Mouse (Mus musculus): ENCODE data around the gene Lrrc1. TPM values are rescaled to one million over a fixed set of nuclear protein-coding genes. Genes with fewer than 3 reads are reported as not detected.

Lrrc1 gene
- total and polyA plus RNA-seq, 2 experiments from 2014 or later: 4.6 to 38.6 TPM

- DNase-seq (ENCODE audit: low spot score): no peak
- H3K4me3 ChIP-seq (ENCODE audit: low read depth, low read length): no peak overlapping the region
- H3K36me3 ChIP-seq (ENCODE audit: insufficient read depth, low read length): no peaks in the 10 kb centered on the region
- ATAC-seq (ENCODE audit: low FRiP score): no peak
- H3K27ac ChIP-seq (ENCODE audit: low read depth, low read length): no peak overlapping the region
- no peak overlapping the region for H3K9ac ChIP-seq (replicated peaks; ENCODE audit: low read length, poor library complexity, severe bottlenecking)
- WGBS: 38% methylated on average over 14 of the region's 14 CpGs
- no peaks in the 10 kb centered on the region for H3K27me3 ChIP-seq (ENCODE audit: insufficient read depth, low read length)
- H3K9me3 ChIP-seq (ENCODE audit: low read length): no peaks in the 10 kb centered on the region
- H3K4me2 ChIP-seq (ENCODE audit: low read depth, low read length, poor library complexity, severe bottlenecking): no peak overlapping the region
- H3K4me1 ChIP-seq (ENCODE audit: insufficient read depth, low read length): peaks cover 5% of the 10 kb centered on the region; the same call in 1 of the 2 replicates
- no peak for TF ChIP-seq CTCF (IDR thresholded peaks at IDR 0.05)
Measured at GRCm38 (mm10) chr9:77428115-77428747, 116.4 kb downstream of the Lrrc1 start.

DNA sequence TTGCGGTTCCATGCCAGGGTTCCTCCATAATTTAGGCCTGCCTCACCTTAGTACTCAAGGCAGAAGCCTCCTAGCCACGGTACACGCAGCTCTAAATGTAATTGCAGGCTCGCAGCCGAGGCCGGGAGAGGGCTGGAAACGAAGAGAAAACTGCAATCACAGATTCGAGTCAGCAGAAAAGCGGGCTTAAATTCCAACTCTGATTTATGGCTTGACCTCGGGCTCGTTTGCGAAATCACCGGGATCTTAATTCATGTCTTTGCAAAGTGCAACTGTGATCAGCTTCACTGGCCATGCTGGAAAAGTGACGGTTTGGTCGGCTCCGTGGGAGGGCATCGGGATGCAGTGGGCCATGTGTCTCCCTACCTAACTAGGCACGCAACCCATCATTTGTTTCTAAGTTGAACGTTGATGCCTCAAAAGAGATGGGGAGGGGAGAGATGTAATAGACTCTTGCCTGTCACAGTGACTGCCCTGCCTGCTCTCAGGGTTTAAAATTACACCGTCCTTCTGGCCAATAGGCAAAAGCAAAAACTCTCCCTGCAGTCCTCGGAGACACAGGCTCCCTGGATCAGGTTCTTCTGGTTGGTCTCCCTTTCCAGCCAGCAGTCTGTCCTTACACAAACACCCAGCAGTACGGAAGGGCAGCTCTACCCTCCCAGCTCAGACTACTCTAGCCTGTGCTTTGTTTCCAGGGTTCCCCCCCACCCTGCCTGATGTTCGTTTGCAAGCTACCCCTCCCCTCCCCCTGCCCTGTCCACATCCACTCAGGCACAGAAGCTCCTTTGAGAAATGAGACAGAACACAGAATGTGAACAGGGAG lies 117.2 kb downstream of the Lrrc1 start:
- Histone ChIP-seq H3K27me3 (ENCODE audit: insufficient read depth, low read length) (no peaks in the 10 kb centered on the region), H3K4me1 (ENCODE audit: insufficient read depth, low read length) (peaks cover 5% of the 10 kb centered on the region; the same call in 1 of the 2 replicates), H3K4me3 (ENCODE audit: low read depth, low read length) (no peak overlapping the region), H3K9ac (replicated peaks; ENCODE audit: low read length, poor library complexity, severe bottlenecking) (no peak overlapping the region), H3K4me2 (ENCODE audit: low read depth, low read length, poor library complexity, severe bottlenecking) (peak overlapping the region; percentile 34), H3K27ac (ENCODE audit: low read depth, low read length) (no peak overlapping the region), H3K36me3 (ENCODE audit: insufficient read depth, low read length) (no peaks in the 10 kb centered on the region), H3K9me3 (ENCODE audit: low read length) (no peaks in the 10 kb centered on the region)
- TF ChIP-seq CTCF (IDR thresholded peaks at IDR 0.05): no peak
- peak; percentile 48 for ATAC-seq (ENCODE audit: low FRiP score)
- WGBS: 41% methylated on average over 23 of the region's 23 CpGs
- no peak for DNase-seq (ENCODE audit: low spot score)

DNA sequence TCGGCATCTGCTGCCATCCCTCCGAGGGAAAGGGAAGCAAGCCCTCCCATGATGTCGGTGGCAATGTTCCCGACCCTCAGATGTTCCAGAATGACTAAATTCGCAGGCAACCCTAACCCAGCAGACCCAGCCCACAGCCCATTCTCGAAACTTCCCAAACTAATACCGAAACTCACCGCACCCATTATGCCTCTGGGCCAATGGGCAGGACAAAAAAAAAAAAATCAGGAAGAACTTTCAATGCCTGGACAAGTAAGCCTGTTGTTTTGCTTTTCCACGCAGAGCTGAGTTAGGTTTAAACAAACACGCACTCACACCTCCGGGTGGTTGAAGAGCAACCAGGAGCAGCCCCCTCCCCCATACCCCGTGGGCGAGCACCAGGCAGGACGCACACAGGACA lies 118.6 kb downstream of the Lrrc1 start:
- 78% methylated on average over 14 of the region's 14 CpGs for WGBS
- Histone ChIP-seq H3K9ac (replicated peaks; ENCODE audit: low read length, poor library complexity, severe bottlenecking) (no peak overlapping the region), H3K9me3 (ENCODE audit: low read length) (no peaks in the 10 kb centered on the region), H3K27ac (ENCODE audit: low read depth, low read length) (no peak overlapping the region), H3K36me3 (ENCODE audit: insufficient read depth, low read length) (no peaks in the 10 kb centered on the region), H3K4me2 (ENCODE audit: low read depth, low read length, poor library complexity, severe bottlenecking) (no peak overlapping the region), H3K4me3 (ENCODE audit: low read depth, low read length) (no peak overlapping the region), H3K4me1 (ENCODE audit: insufficient read depth, low read length) (peaks cover 5% of the 10 kb centered on the region; the same call in 1 of the 2 replicates), H3K27me3 (ENCODE audit: insufficient read depth, low read length) (no peaks in the 10 kb centered on the region)
- TF ChIP-seq CTCF (IDR thresholded peaks at IDR 0.05): no peak
- DNase-seq (ENCODE audit: low spot score): no peak
- ATAC-seq (ENCODE audit: low FRiP score): no peak

DNA sequence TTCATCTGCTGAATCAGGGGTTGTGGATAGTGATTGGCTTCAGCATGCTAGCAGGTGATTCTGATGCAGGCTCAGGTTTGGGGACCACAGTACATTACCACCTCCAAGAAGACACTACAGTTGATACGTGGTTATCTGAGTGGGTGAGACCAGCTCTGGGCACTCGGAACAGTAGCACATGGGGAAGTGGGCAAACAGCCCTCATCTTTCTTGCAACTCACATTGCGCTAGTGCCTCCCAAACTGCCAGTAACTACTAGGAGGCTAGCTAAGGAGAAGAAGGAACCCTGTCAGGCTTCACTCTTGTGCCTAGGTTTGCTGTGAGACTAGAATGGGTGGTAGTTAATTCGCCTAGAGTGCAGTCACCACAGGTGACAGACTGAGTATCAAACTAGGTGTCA lies 119.1 kb downstream of the Lrrc1 start:
- Histone ChIP-seq H3K4me1 (ENCODE audit: insufficient read depth, low read length) (peaks cover 5% of the 10 kb centered on the region; the same call in 1 of the 2 replicates), H3K27me3 (ENCODE audit: insufficient read depth, low read length) (no peaks in the 10 kb centered on the region), H3K4me2 (ENCODE audit: low read depth, low read length, poor library complexity, severe bottlenecking) (no peak overlapping the region), H3K9ac (replicated peaks; ENCODE audit: low read length, poor library complexity, severe bottlenecking) (no peak overlapping the region), H3K27ac (ENCODE audit: low read depth, low read length) (no peak overlapping the region), H3K4me3 (ENCODE audit: low read depth, low read length) (no peak overlapping the region), H3K36me3 (ENCODE audit: insufficient read depth, low read length) (no peaks in the 10 kb centered on the region), H3K9me3 (ENCODE audit: low read length) (no peaks in the 10 kb centered on the region)
- ATAC-seq (ENCODE audit: low FRiP score) (no peak), DNase-seq (ENCODE audit: low spot score) (no peak)
- TF ChIP-seq CTCF (IDR thresholded peaks at IDR 0.05): no peak
- 93% methylated on average over 4 of the region's 4 CpGs for WGBS

GRCm38 (mm10) chr9:77420200-77420585 lies 124.5 kb downstream of the Lrrc1 start:
- H3K27ac ChIP-seq (ENCODE audit: low read depth, low read length): no peak overlapping the region
- H3K9ac ChIP-seq (replicated peaks; ENCODE audit: low read length, poor library complexity, severe bottlenecking): no peak overlapping the region
- no peaks in the 10 kb centered on the region for H3K27me3 ChIP-seq (ENCODE audit: insufficient read depth, low read length)
- H3K36me3 ChIP-seq (ENCODE audit: insufficient read depth, low read length): no peaks in the 10 kb centered on the region
- no peaks in the 10 kb centered on the region for H3K4me1 ChIP-seq (ENCODE audit: insufficient read depth, low read length)
- DNase-seq (ENCODE audit: low spot score) (no peak), ATAC-seq (ENCODE audit: low FRiP score) (no peak)
- H3K9me3 ChIP-seq (ENCODE audit: low read length): no peaks in the 10 kb centered on the region
- 95% methylated on average over 4 of the region's 4 CpGs for WGBS
- no peak overlapping the region for H3K4me2 ChIP-seq (ENCODE audit: low read depth, low read length, poor library complexity, severe bottlenecking)
- TF ChIP-seq CTCF (IDR thresholded peaks at IDR 0.05): no peak
- no peak overlapping the region for H3K4me3 ChIP-seq (ENCODE audit: low read depth, low read length)

Measured in midbrain, postnatal 0 days (tissue).